Mouse (Mus musculus) embryonic facial prominence, embryonic 15.5 days (tissue): ENCODE measurements around the gene Tmco4. TPM values are rescaled to one million over a fixed set of nuclear protein-coding genes. Genes with fewer than 3 reads are reported as not detected.
A peak's percentile ranks its signal among the peaks of the same experiment; 100 is the strongest.

Source experiments
- ATAC-seq: fragments of 200-750 bp; cut with Nextera tagmentation; 2 replicates; pipeline ENCODE4 v1.8.0; 2017; ENCODE audit warnings: low read depth, moderate TSS enrichment; ENCODE audit not compliant: insufficient number of reproducible peaks, low FRiP score, low TSS enrichment
- H3K27ac ChIP-seq: fragments of 300-500 bp; sonication (generic); replicated peaks from 2 replicates; pipeline ENCODE4 v1.5.1; 2015; ENCODE audit warnings: mild to moderate bottlenecking, inconsistent platforms
- H3K27me3 ChIP-seq: fragments of 300-500 bp; sonication (generic); 2 replicates; pipeline ENCODE4 v1.6.1; 2015; ENCODE audit warnings: inconsistent platforms
- H3K36me3 ChIP-seq: fragments of 300-500 bp; sonication (generic); 2 replicates; pipeline ENCODE4 v1.6.1; 2015; ENCODE audit warnings: mild to moderate bottlenecking, inconsistent platforms
- H3K4me1 ChIP-seq: fragments of 300-500 bp; sonication (generic); 2 replicates; pipeline ENCODE4 v1.6.1; 2015; ENCODE audit warnings: inconsistent platforms
- H3K4me2 ChIP-seq: fragments of 300-500 bp; sonication (generic); replicated peaks from 2 replicates; pipeline ENCODE4 v1.6.1; 2015; ENCODE audit warnings: mild to moderate bottlenecking, inconsistent platforms
- H3K4me3 ChIP-seq: fragments of 300-500 bp; sonication (generic); replicated peaks from 2 replicates; pipeline ENCODE4 v1.5.1; 2015; ENCODE audit warnings: mild to moderate bottlenecking, inconsistent platforms
- H3K9ac ChIP-seq: fragments of 300-500 bp; sonication (generic); 2 replicates; pipeline ENCODE4 v1.6.1; 2015; ENCODE audit warnings: inconsistent platforms
- H3K9me3 ChIP-seq: fragments of 300-500 bp; sonication (generic); replicated peaks from 2 replicates; pipeline ENCODE4 v1.6.1; 2016; ENCODE audit warnings: inconsistent platforms
- WGBS: fragments of 180-500 bp; shearing (Covaris S2); methylation state at CpG from one replicate; pipeline ENCODE4 v1.1.7; 2015; 5-methylcytosine and 5-hydroxymethylcytosine counted together
- polyA plus RNA-seq: library from polyadenylated mRNA; unstranded; fragments of >200 nt; fragmentation: Nextera tagmentation; extraction: Ambion mirVana; gene quantifications from 2 replicates; pipeline ENCODE4 v1.2.1, GENCODE M21; 2015

The Tmco4 gene
- polyA plus RNA-seq, 1 experiment from 2014 or later: 6.4 TPM

DNA sequence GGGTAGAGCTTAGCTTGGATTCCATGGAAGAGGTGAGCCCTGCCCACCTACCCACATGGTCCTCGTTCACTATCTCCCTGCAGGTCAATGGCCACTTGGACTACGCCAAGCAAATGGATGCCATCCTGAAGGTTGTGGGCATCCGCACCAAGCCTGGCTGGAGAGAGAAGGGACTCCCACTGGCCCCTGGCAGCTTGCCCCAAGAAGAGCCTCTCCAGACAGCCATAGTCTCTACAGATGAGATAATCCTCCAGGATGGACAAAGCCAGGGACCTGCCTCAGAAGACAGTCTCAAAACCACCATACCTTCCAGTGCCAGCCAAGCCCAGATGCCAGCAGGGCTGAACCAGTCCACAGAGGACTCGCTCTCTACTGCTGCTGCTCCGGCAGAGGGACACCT, 85.3 kb downstream of the Tmco4 start:
- no peaks in the 10 kb centered on the region for H3K4me1 ChIP-seq
- 77% methylated on average over 5 of the region's 5 CpGs for WGBS
- H3K4me2 ChIP-seq: no peak overlapping the region
- no peak overlapping the region for H3K27ac ChIP-seq
- H3K27me3 ChIP-seq: no peaks in the 10 kb centered on the region
- H3K36me3 ChIP-seq: no peaks in the 10 kb centered on the region
- H3K9me3 ChIP-seq: no peaks in the 10 kb centered on the region
- H3K4me3 ChIP-seq: no peak overlapping the region
- no peak overlapping the region for H3K9ac ChIP-seq
- no peak for ATAC-seq

DNA sequence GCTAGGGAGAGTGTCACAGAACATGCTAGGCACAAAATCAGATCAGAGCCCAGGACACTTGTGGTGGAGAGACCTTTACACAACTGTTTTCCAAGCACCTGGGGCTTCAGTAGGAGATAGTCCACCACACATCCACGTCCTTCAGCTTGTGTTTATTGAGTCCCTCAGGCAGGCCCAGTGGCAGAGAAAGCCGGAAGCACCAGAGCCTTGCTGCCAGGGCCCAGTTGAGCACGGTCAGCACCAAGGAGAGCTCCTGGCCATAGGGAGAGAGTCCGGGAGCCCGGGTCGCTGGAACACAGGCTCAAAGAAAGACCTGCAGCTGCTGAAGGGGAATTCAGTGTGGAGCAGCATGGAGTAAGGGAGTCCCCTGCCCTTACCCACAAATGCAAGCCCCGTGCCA, 86.9 kb downstream of the Tmco4 start:
- Histone ChIP-seq H3K4me1 (no peaks in the 10 kb centered on the region), H3K27me3 (no peaks in the 10 kb centered on the region), H3K36me3 (no peaks in the 10 kb centered on the region), H3K27ac (no peak overlapping the region), H3K9ac (no peak overlapping the region), H3K9me3 (no peaks in the 10 kb centered on the region), H3K4me2 (no peak overlapping the region), H3K4me3 (no peak overlapping the region)
- ATAC-seq: no peak
- 7% methylated on average over 7 of the region's 7 CpGs for whole genome bisulfite sequencing

GRCm38 (mm10) chr4:139064831-139065230, 92.1 kb downstream of the Tmco4 start:
- no peaks in the 10 kb centered on the region for H3K9me3 ChIP-seq
- H3K4me2 ChIP-seq: no peak overlapping the region
- 0 out of 2 replicates have a peak, but pooled peaks cover 4% of the 10 kb centered on the region for H3K27me3 ChIP-seq
- H3K27ac ChIP-seq: no peak overlapping the region
- H3K9ac ChIP-seq: no peak overlapping the region
- no peak overlapping the region for H3K4me3 ChIP-seq
- ATAC-seq: no peak
- H3K36me3 ChIP-seq: no peaks in the 10 kb centered on the region
- 76% methylated on average over 5 of the region's 5 CpGs for WGBS
- H3K4me1 ChIP-seq: no peaks in the 10 kb centered on the region

DNA sequence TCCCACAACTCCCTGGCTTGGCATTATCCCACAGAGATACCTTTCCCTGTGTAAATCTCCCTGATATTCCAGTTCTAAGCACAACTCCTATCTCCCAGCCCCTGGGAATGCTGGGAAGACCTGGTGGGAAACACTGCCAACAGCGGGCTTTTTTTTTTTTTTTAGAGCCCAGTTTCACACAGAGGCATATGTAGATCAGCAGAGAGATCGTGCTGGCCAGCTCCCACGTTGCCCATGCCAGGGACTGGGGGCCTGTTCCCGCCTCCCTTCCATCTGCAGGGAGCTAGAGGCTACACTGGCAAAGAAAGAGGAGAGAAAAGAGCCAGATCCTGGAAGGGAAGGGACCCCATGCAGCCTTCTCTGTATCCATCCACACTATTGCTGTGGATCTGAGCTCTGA, 95.6 kb downstream of the Tmco4 start:
- no peaks in the 10 kb centered on the region for H3K4me1 ChIP-seq
- H3K4me2 ChIP-seq: no peak overlapping the region
- H3K36me3 ChIP-seq: no peaks in the 10 kb centered on the region
- no peak overlapping the region for H3K4me3 ChIP-seq
- peaks cover 14% of the 10 kb centered on the region for H3K27me3 ChIP-seq
- no peak overlapping the region for H3K27ac ChIP-seq
- no peaks in the 10 kb centered on the region for H3K9me3 ChIP-seq
- WGBS: 29% methylated on average over 4 of the region's 4 CpGs
- no peak overlapping the region for H3K9ac ChIP-seq
- no peak for ATAC-seq

GRCm38 (mm10) chr4:139074060-139074459, 101.4 kb downstream of the Tmco4 start:
- ATAC-seq: no peak
- no peaks in the 10 kb centered on the region for H3K9me3 ChIP-seq
- peak overlapping the region; percentile 56 for H3K4me3 ChIP-seq
- no peak overlapping the region for H3K27ac ChIP-seq
- peak overlapping the region; percentile 94 for H3K4me2 ChIP-seq
- H3K27me3 ChIP-seq: peaks cover 50% of the 10 kb centered on the region
- no peak overlapping the region for H3K9ac ChIP-seq
- WGBS: 22% methylated on average over 29 of the region's 29 CpGs
- peaks cover 18% of the 10 kb centered on the region for H3K4me1 ChIP-seq
- no peaks in the 10 kb centered on the region for H3K36me3 ChIP-seq

GRCm38 (mm10) chr4:139075041-139075711, 102.5 kb downstream of the Tmco4 start, which contains the start of gene Htr6:
TSS of gene Htr6 (minus strand) at chr4:139075570.
- Histone ChIP-seq H3K4me1 (peaks cover 18% of the 10 kb centered on the region), H3K4me2 (peak within 1 kb of the TSS; percentile 94), H3K4me3 (peak within 1 kb of the TSS; percentile 56), H3K9ac (peak within 1 kb of the TSS; percentile 27; the same call in 1 of the 2 replicates), H3K27ac (no peak within 1 kb of the TSS), H3K36me3 (no peaks in the 10 kb centered on the region), H3K9me3 (no peaks in the 10 kb centered on the region), H3K27me3 (peaks cover 46% of the 10 kb centered on the region)
- 0 out of 2 replicates have a peak, but pooled peaks have one; percentile 30 for ATAC-seq
- 2% methylated on average over 76 of the region's 77 CpGs for WGBS

- no peak for ATAC-seq
- Histone ChIP-seq H3K4me1 (peaks cover 18% of the 10 kb centered on the region), H3K27ac (no peak overlapping the region), H3K4me3 (peak overlapping the region; percentile 56), H3K27me3 (peaks cover 46% of the 10 kb centered on the region), H3K36me3 (no peaks in the 10 kb centered on the region), H3K9me3 (no peaks in the 10 kb centered on the region), H3K9ac (no peak overlapping the region), H3K4me2 (peak overlapping the region; percentile 94)
- 20% methylated on average over 5 of the region's 5 CpGs for WGBS
These were observed 103.2 kb downstream of the Tmco4 start for GRCm38 (mm10) chr4:139075915-139076314.

DNA sequence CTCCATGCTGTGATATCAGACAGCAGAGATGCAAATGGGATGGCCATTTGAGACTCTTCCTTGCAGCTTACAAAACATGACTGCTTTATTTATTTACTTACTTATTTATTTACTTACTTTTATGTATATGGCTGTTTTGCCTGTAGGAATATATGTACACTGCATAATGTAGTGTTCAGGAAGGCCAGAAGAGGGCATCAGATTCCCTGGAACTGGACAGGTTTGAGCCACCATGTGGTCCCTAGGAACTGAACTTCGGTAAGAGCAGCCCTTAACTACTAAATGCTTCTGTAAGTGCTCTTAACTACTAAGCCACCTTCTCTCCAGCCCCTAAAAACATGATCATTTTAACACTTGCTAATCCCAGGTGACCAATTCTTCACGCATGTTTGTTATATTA, 105.6 kb downstream of the Tmco4 start:
- no peaks in the 10 kb centered on the region for H3K9me3 ChIP-seq
- H3K27ac ChIP-seq: no peak overlapping the region
- peaks cover 39% of the 10 kb centered on the region for H3K4me1 ChIP-seq
- peaks cover 9% of the 10 kb centered on the region for H3K36me3 ChIP-seq
- H3K4me3 ChIP-seq: no peak overlapping the region
- no peak overlapping the region for H3K4me2 ChIP-seq
- peaks cover 36% of the 10 kb centered on the region for H3K27me3 ChIP-seq
- ATAC-seq: no peak
- 35% methylated on average over 2 of the region's 2 CpGs for WGBS
- no peak overlapping the region for H3K9ac ChIP-seq

DNA sequence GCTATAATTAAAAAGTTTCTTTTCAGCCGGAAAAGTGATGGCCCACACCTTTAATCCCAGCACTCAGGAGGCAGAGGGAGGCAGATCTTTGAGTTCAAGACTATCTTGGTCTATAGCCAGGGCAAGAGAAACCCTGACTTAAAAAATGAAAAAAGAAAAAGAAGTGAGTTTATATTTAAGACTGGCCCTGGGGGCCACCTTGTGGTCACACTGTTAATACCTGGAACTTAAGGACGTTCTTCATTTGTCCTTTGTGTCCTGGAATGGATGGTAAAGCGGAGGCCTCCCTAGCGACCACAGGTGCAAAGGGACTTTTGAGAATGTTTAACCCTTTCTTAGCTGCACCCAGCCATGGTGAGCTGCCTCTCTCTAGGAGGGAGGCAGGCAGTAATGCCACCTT, 106.0 kb downstream of the Tmco4 start:
- WGBS: 16% methylated on average over 4 of the region's 4 CpGs
- H3K27me3 ChIP-seq: peaks cover 32% of the 10 kb centered on the region
- H3K4me2 ChIP-seq: no peak overlapping the region
- H3K9me3 ChIP-seq: no peaks in the 10 kb centered on the region
- H3K27ac ChIP-seq: 0 out of 2 replicates have a peak overlapping the region, but pooled peaks have one; percentile 4
- H3K9ac ChIP-seq: no peak overlapping the region
- H3K4me1 ChIP-seq: peaks cover 43% of the 10 kb centered on the region
- no peak overlapping the region for H3K4me3 ChIP-seq
- H3K36me3 ChIP-seq: peaks cover 9% of the 10 kb centered on the region
- no peak for ATAC-seq

GRCm38 (mm10) chr4:139079439-139079838, 106.8 kb downstream of the Tmco4 start:
- Histone ChIP-seq H3K9ac (no peak overlapping the region), H3K4me3 (no peak overlapping the region), H3K9me3 (no peaks in the 10 kb centered on the region), H3K36me3 (peaks cover 11% of the 10 kb centered on the region), H3K27ac (0 out of 2 replicates have a peak overlapping the region, but pooled peaks have one; percentile 4), H3K4me1 (peaks cover 42% of the 10 kb centered on the region), H3K4me2 (no peak overlapping the region), H3K27me3 (peaks cover 25% of the 10 kb centered on the region)
- ATAC-seq: no peak
- 73% methylated on average over 11 of the region's 11 CpGs for WGBS

GRCm38 (mm10) chr4:139080259-139080658, 107.6 kb downstream of the Tmco4 start:
- ATAC-seq: no peak
- 85% methylated on average over 7 of the region's 7 CpGs for WGBS
- no peaks in the 10 kb centered on the region for H3K9me3 ChIP-seq

More at GRCm38 (mm10) chr4:139080259-139080658, 107.6 kb downstream of the Tmco4 start:
- no peak overlapping the region for H3K27ac ChIP-seq
- peaks cover 41% of the 10 kb centered on the region for H3K4me1 ChIP-seq
- H3K9ac ChIP-seq: no peak overlapping the region
- peaks cover 19% of the 10 kb centered on the region for H3K36me3 ChIP-seq
- no peak overlapping the region for H3K4me3 ChIP-seq
- no peak overlapping the region for H3K4me2 ChIP-seq
- peaks cover 17% of the 10 kb centered on the region for H3K27me3 ChIP-seq
